Mouse (Mus musculus): ENCODE measurements around the gene Rasgef1b.

The Rasgef1b gene

GRCm38 (mm10) chr5:99451416-99451815, 277.4 kb downstream of the Rasgef1b start:
- DNase-seq (ENCODE audit: low spot score): no peak

- DNase-seq (ENCODE audit: low spot score): no peak
These were observed 277.9 kb downstream of the Rasgef1b start for GRCm38 (mm10) chr5:99450994-99451393.

- no peak for DNase-seq (ENCODE audit: low spot score)
These were observed 278.4 kb downstream of the Rasgef1b start for GRCm38 (mm10) chr5:99450463-99450862.

- no peak for DNase-seq (ENCODE audit: low spot score)
These were observed 281.4 kb downstream of the Rasgef1b start for GRCm38 (mm10) chr5:99447481-99447880.

- DNase-seq (ENCODE audit: low spot score): no peak
These were observed 283.6 kb downstream of the Rasgef1b start for GRCm38 (mm10) chr5:99445242-99445641.

GRCm38 (mm10) chr5:99444777-99445176, 284.1 kb downstream of the Rasgef1b start:
- DNase-seq (ENCODE audit: low spot score): no peak

GRCm38 (mm10) chr5:99440109-99440508, 288.8 kb downstream of the Rasgef1b start:
- DNase-seq (ENCODE audit: low spot score): no peak

- no peak for DNase-seq (ENCODE audit: low spot score)
These were observed 290.3 kb downstream of the Rasgef1b start for GRCm38 (mm10) chr5:99438526-99438925.

- no peak for DNase-seq (ENCODE audit: low spot score)
These were observed 294.6 kb downstream of the Rasgef1b start for GRCm38 (mm10) chr5:99434226-99434625.

GRCm38 (mm10) chr5:99432471-99432870, 296.4 kb downstream of the Rasgef1b start:
- no peak for DNase-seq (ENCODE audit: low spot score)

GRCm38 (mm10) chr5:99429273-99429672, 299.6 kb downstream of the Rasgef1b start:
- no peak for DNase-seq (ENCODE audit: low spot score)

GRCm38 (mm10) chr5:99428648-99429047, 300.2 kb downstream of the Rasgef1b start:
- DNase-seq (ENCODE audit: low spot score): no peak

- DNase-seq (ENCODE audit: low spot score): no peak
These were observed 305.6 kb downstream of the Rasgef1b start for GRCm38 (mm10) chr5:99423271-99423670.

GRCm38 (mm10) chr5:99422856-99423255, 306.0 kb downstream of the Rasgef1b start:
- no peak for DNase-seq (ENCODE audit: low spot score)

- no peak for DNase-seq (ENCODE audit: low spot score)
These were observed 306.8 kb downstream of the Rasgef1b start for GRCm38 (mm10) chr5:99422092-99422491.

- DNase-seq (ENCODE audit: low spot score): no peak
These were observed 309.0 kb downstream of the Rasgef1b start for GRCm38 (mm10) chr5:99419872-99420271.

GRCm38 (mm10) chr5:99416902-99417301, 312.0 kb downstream of the Rasgef1b start:
- DNase-seq (ENCODE audit: low spot score): no peak

- no peak for DNase-seq (ENCODE audit: low spot score)
These were observed 313.2 kb downstream of the Rasgef1b start for GRCm38 (mm10) chr5:99415676-99416075.

- no peak for DNase-seq (ENCODE audit: low spot score)
These were observed 313.8 kb downstream of the Rasgef1b start for GRCm38 (mm10) chr5:99415049-99415448.

- DNase-seq (ENCODE audit: low spot score): peak; percentile 0
These were observed 314.6 kb downstream of the Rasgef1b start for GRCm38 (mm10) chr5:99414293-99414692.

GRCm38 (mm10) chr5:99413851-99414250, 315.0 kb downstream of the Rasgef1b start:
- no peak for DNase-seq (ENCODE audit: low spot score)

- DNase-seq (ENCODE audit: low spot score): no peak
These were observed 315.5 kb downstream of the Rasgef1b start for GRCm38 (mm10) chr5:99413391-99413790.

GRCm38 (mm10) chr5:99404403-99405170, 324.3 kb downstream of the Rasgef1b start:
- DNase-seq (ENCODE audit: low spot score): no peak

- no peak for DNase-seq (ENCODE audit: low spot score)
These were observed 325.5 kb downstream of the Rasgef1b start for GRCm38 (mm10) chr5:99403325-99403724.
